8 mouse cellular contexts compared by ENCODE assay signal in genomic region chr15:103323070-103323454, GRCm38 (mm10). TPM values are rescaled to one million over a fixed set of nuclear protein-coding genes. Genes with fewer than 3 reads are reported as not detected.
DNase-seq lines count a peak whose midpoint lies in the region; ATAC-seq and TF ChIP-seq lines count a peak whose summit lies in the region.

No protein-coding gene starts in this region.

- peak overlapping the region; percentile 83 for H3K27ac ChIP-seq in gastrocnemius, adult 2 months
- H3K27ac ChIP-seq in liver, postnatal 0 days (ENCODE audit: low read depth): peak overlapping the region; percentile 76

- DNase-seq in gastrocnemius, adult 2 months: no peak
- no peak for DNase-seq in gastrocnemius, adult 18-20 months (ENCODE audit: low spot score)
- peak; percentile 66 for DNase-seq in thymus, postnatal 4 days
- DNase-seq in thymus, postnatal 25 days: no peak
- peak; percentile 67 to 69 for DNase-seq in heart, postnatal 10 days
- no peak for DNase-seq in liver, postnatal 0 days
- peak; percentile 86 for DNase-seq in testis, postnatal 10 days (ENCODE audit: low spot score)
- no peak for DNase-seq in spleen, postnatal 36 days (ENCODE audit: low spot score in 2 of 2)

- H3K4me1 ChIP-seq in liver, postnatal 0 days (ENCODE audit: insufficient read depth): peaks cover 21% of the 10 kb centered on the region

- H3K4me3 ChIP-seq in gastrocnemius, adult 2 months: peak overlapping the region; percentile 88
- H3K4me3 ChIP-seq in liver, postnatal 0 days (ENCODE audit: low read depth, low read length): peak overlapping the region; percentile 58

- H3K9ac ChIP-seq in liver, postnatal 0 days (replicated peaks): peak overlapping the region; percentile 65

- no peaks in the 10 kb centered on the region for H3K9me3 ChIP-seq in liver, postnatal 0 days (ENCODE audit: low read length)

- no peak for TF ChIP-seq CTCF in gastrocnemius, adult 2 months (IDR thresholded peaks at IDR 0.05)
- no peak for TF ChIP-seq CTCF in liver, postnatal 0 days (IDR thresholded peaks at IDR 0.05; ENCODE audit: low read depth)

- H3K4me2 ChIP-seq in liver, postnatal 0 days (ENCODE audit: low read depth, low read length): peak overlapping the region; percentile 89

- TF ChIP-seq EP300 in liver, postnatal 0 days (IDR thresholded peaks at IDR 0.05; ENCODE audit: low read depth): no peak

- ATAC-seq in liver, postnatal 0 days: peak; percentile 47

- WGBS in liver, postnatal 0 days (ENCODE audit: insufficient replicate concordance): 13% methylated on average over 7 of the region's 26 CpGs

- intact Hi-C loops in gastrocnemius, adult 2 months (cut with DNase I): no loop called here
- intact Hi-C loops in heart, postnatal 10 days (cut with DNase I): no loop called here

- H3K36me3 ChIP-seq in liver, postnatal 0 days (replicated peaks; ENCODE audit: insufficient read depth, low read length): no peaks in the 10 kb centered on the region; the same call in none of the 2 replicates

- no peaks in the 10 kb centered on the region for H3K27me3 ChIP-seq in liver, postnatal 0 days (ENCODE audit: insufficient read depth, low read length)

RNA-seq across cellular contexts. Expression of gene Gpr84, which starts 12.7 kb away (rescaled TPM):
- total RNA-seq in gastrocnemius, adult 2 months (2021): not detected
- not detected for total RNA-seq in gastrocnemius, adult 18-20 months (2021)
- total RNA-seq in heart, postnatal 10 days (2021): not detected
- polyA plus RNA-seq in liver, postnatal 0 days (2015; fragmentation: Nextera tagmentation; extraction: Ambion mirVana): 1.1 and 1.8 TPM in 2 replicates

RNA-seq across cellular contexts. Expression of gene Zfp385a, which starts 16.8 kb away (rescaled TPM):
- total RNA-seq in gastrocnemius, adult 2 months (2021): 10 to 100 TPM in 1 of 2 experiments, 1 to 10 TPM in 1; 8.0 to 13.0 TPM
- 10 to 100 TPM in 1 of 2 experiments, 1 to 10 TPM in 1; 7.9 to 32.1 TPM for total RNA-seq in gastrocnemius, adult 18-20 months (2021)
- 10 to 100 TPM; 24.3 to 26.2 TPM for total RNA-seq in heart, postnatal 10 days (2021)
- polyA plus RNA-seq in liver, postnatal 0 days (2015; fragmentation: Nextera tagmentation; extraction: Ambion mirVana): 10.1 TPM in 2 replicates

RNA-seq across cellular contexts. Expression of gene Itga5, which starts 43.5 kb away (rescaled TPM):
- total RNA-seq in gastrocnemius, adult 2 months (2021): 1 to 10 TPM; 5.0 to 10.0 TPM
- total RNA-seq in gastrocnemius, adult 18-20 months (2021): 1 to 10 TPM; 6.5 to 9.1 TPM
- total RNA-seq in heart, postnatal 10 days (2021): 100 to 1,000 TPM in 1 of 2 experiments, 10 to 100 TPM in 1; 89.4 to 101 TPM
- polyA plus RNA-seq in liver, postnatal 0 days (2015; fragmentation: Nextera tagmentation; extraction: Ambion mirVana): 15.6 and 16.0 TPM in 2 replicates

RNA-seq across cellular contexts. Expression of gene Copz1, which starts 50.5 kb away (rescaled TPM):
- total RNA-seq in gastrocnemius, adult 2 months (2021): 10 to 100 TPM; 38.5 to 41.4 TPM
- 10 to 100 TPM; 35.8 to 37.3 TPM for total RNA-seq in gastrocnemius, adult 18-20 months (2021)
- 10 to 100 TPM; 81.2 to 83.3 TPM for total RNA-seq in heart, postnatal 10 days (2021)
- polyA plus RNA-seq in liver, postnatal 0 days (2015; fragmentation: Nextera tagmentation; extraction: Ambion mirVana): 110 and 121 TPM in 2 replicates

Comparison
In these comparisons a context has a peak if more than half of its experiments do, and no peak if none do; other contexts are left out.
1. DNase-seq: peak in thymus, postnatal 4 days (single experiment), heart, postnatal 10 days (2 of 2) and testis, postnatal 10 days (single experiment); none in gastrocnemius, adult 2 months (single experiment), gastrocnemius, adult 18-20 months (single experiment), thymus, postnatal 25 days (single experiment), liver, postnatal 0 days (single experiment) and spleen, postnatal 36 days (0 of 2).
2. RNA of gene Itga5, which starts 43.5 kb away (total RNA-seq): 89.4 to 101 TPM in heart, postnatal 10 days; 5.0 to 10.0 TPM in gastrocnemius, adult 2 months and 6.5 to 9.1 TPM in gastrocnemius, adult 18-20 months; every median in the first group is over 4 times any median in the second.